Mouse (Mus musculus) midbrain, embryonic 10.5 days (tissue): ENCODE results near the gene Olfr15. TPM values are rescaled to one million over a fixed set of nuclear protein-coding genes. Genes with fewer than 3 reads are reported as not detected.
"Not testable (repeated sequence)": the region's sequence is repeated elsewhere in the genome, so short reads cannot be mapped to it uniquely, and the experiment has no call there.

Experiments used
- DNase-seq: peaks from one replicate; pipeline ENCODE4 v3.0.0-alpha.2; 2017; ENCODE audit warnings: low spot score
- H3K27ac ChIP-seq: fragments of 300-500 bp; sonication (generic); replicated peaks from 2 replicates; pipeline ENCODE4 v1.5.1; 2016; ENCODE audit warnings: mild to moderate bottlenecking
- H3K27me3 ChIP-seq: fragments of 300-500 bp; sonication (generic); 2 replicates; pipeline ENCODE4 v1.6.1; 2016; ENCODE audit warnings: low read depth, mild to moderate bottlenecking; ENCODE audit not compliant: poor library complexity, severe bottlenecking
- H3K36me3 ChIP-seq: fragments of 300-500 bp; sonication (generic); 2 replicates; pipeline ENCODE4 v1.6.1; 2016; ENCODE audit warnings: mild to moderate bottlenecking, moderate library complexity
- H3K4me1 ChIP-seq: fragments of 300-500 bp; sonication (generic); 2 replicates; pipeline ENCODE4 v1.6.1; 2016
- H3K4me3 ChIP-seq: fragments of 300-500 bp; sonication (generic); 2 replicates; pipeline ENCODE4 v1.5.1; 2016; ENCODE audit warnings: mild to moderate bottlenecking, moderate library complexity
- H3K9me3 ChIP-seq: fragments of 300-500 bp; sonication (generic); replicated peaks from 2 replicates; pipeline ENCODE4 v1.6.1; 2016; ENCODE audit warnings: mild to moderate bottlenecking
- WGBS: fragments of 180-500 bp; shearing (Covaris S2); methylation state at CpG from one replicate; pipeline ENCODE4 v1.1.7; 2016; 5-methylcytosine and 5-hydroxymethylcytosine counted together
- polyA plus RNA-seq: library from polyadenylated mRNA; unstranded; fragments of >200 nt; fragmentation: Nextera tagmentation; extraction: Ambion mirVana; gene quantifications from 2 replicates; pipeline ENCODE4 v1.2.1, GENCODE M21; 2016

Gene Olfr15
- polyA plus RNA-seq: not detected in 2 replicates

GRCm38 (mm10) chr16:3830588-3831109 is at the start of gene Olfr15:
Gene Olfr15 (plus strand): TSS chr16:3830878.
- DNase-seq: no peak
- H3K4me3 ChIP-seq: no peak within 1 kb of the TSS
- H3K4me1 ChIP-seq: 0 out of 2 replicates have a peak, but pooled peaks cover 3% of the 10 kb centered on the region
- H3K27ac ChIP-seq: no peak within 1 kb of the TSS
- no peaks in the 10 kb centered on the region for H3K36me3 ChIP-seq
- H3K9me3 ChIP-seq: no peaks in the 10 kb centered on the region; the same call in 1 of the 2 replicates
- no peaks in the 10 kb centered on the region for H3K27me3 ChIP-seq

- Histone ChIP-seq H3K36me3 (no peaks in the 10 kb centered on the region), H3K4me1 (no peaks in the 10 kb centered on the region), H3K27me3 (no peaks in the 10 kb centered on the region), H3K9me3 (no peaks in the 10 kb centered on the region), H3K27ac (no peak overlapping the region), H3K4me3 (no peak overlapping the region)
- no peak for DNase-seq
Observed at GRCm38 (mm10) chr16:3781237-3781636, 49.4 kb upstream of the Olfr15 start.

- no peak for DNase-seq
- Histone ChIP-seq H3K4me1 (no peaks in the 10 kb centered on the region), H3K27ac (no peak overlapping the region), H3K36me3 (no peaks in the 10 kb centered on the region), H3K27me3 (no peaks in the 10 kb centered on the region), H3K9me3 (no peaks in the 10 kb centered on the region), H3K4me3 (no peak overlapping the region)
Observed at GRCm38 (mm10) chr16:3788394-3788793, 42.3 kb upstream of the Olfr15 start.

GRCm38 (mm10) chr16:3808176-3808575 is 22.5 kb upstream of the Olfr15 start:
- no peak for DNase-seq
- Histone ChIP-seq H3K27me3 (no peaks in the 10 kb centered on the region), H3K4me1 (no peaks in the 10 kb centered on the region), H3K27ac (no peak overlapping the region), H3K4me3 (no peak overlapping the region), H3K9me3 (peaks cover 17% of the 10 kb centered on the region), H3K36me3 (no peaks in the 10 kb centered on the region)
- 89% methylated on average over 3 of the region's 3 CpGs for WGBS

GRCm38 (mm10) chr16:3814667-3815066 is 16.0 kb upstream of the Olfr15 start:
- WGBS: 81% methylated on average over 6 of the region's 6 CpGs
- H3K4me3 ChIP-seq, H3K36me3 ChIP-seq, DNase-seq, H3K27ac ChIP-seq, H3K27me3 ChIP-seq, H3K4me1 ChIP-seq: not testable (repeated sequence)
- peaks cover 11% of the 10 kb centered on the region for H3K9me3 ChIP-seq

GRCm38 (mm10) chr16:3820202-3820601 is 10.5 kb upstream of the Olfr15 start:
- Histone ChIP-seq H3K4me3 (no peak overlapping the region), H3K36me3 (no peaks in the 10 kb centered on the region), H3K27ac (no peak overlapping the region), H3K4me1 (no peaks in the 10 kb centered on the region), H3K27me3 (no peaks in the 10 kb centered on the region), H3K9me3 (0 out of 2 replicates have a peak, but pooled peaks cover 4% of the 10 kb centered on the region)
- DNase-seq: no peak
- WGBS: 94% methylated on average over 2 of the region's 2 CpGs

GRCm38 (mm10) chr16:3828021-3828420 is 2.7 kb upstream of the Olfr15 start:
- no peak for DNase-seq
- Histone ChIP-seq H3K4me3 (no peak overlapping the region), H3K4me1 (0 out of 2 replicates have a peak, but pooled peaks cover 3% of the 10 kb centered on the region), H3K27ac (no peak overlapping the region), H3K27me3 (no peaks in the 10 kb centered on the region), H3K9me3 (no peaks in the 10 kb centered on the region; the same call in 1 of the 2 replicates), H3K36me3 (no peaks in the 10 kb centered on the region)
- WGBS: 54% methylated on average over 3 of the region's 3 CpGs

GRCm38 (mm10) chr16:3829727-3830126 is 951 bp upstream of the Olfr15 start:
- Histone ChIP-seq H3K4me1 (0 out of 2 replicates have a peak, but pooled peaks cover 3% of the 10 kb centered on the region), H3K4me3 (no peak overlapping the region), H3K27me3 (no peaks in the 10 kb centered on the region), H3K36me3 (no peaks in the 10 kb centered on the region), H3K9me3 (no peaks in the 10 kb centered on the region; the same call in 1 of the 2 replicates), H3K27ac (no peak overlapping the region)
- WGBS: 85% methylated on average over 2 of the region's 2 CpGs
- DNase-seq: no peak

GRCm38 (mm10) chr16:3835461-3835860 is 4.8 kb downstream of the Olfr15 start:
- Histone ChIP-seq H3K36me3 (no peaks in the 10 kb centered on the region), H3K4me1 (0 out of 2 replicates have a peak, but pooled peaks cover 3% of the 10 kb centered on the region), H3K4me3 (no peak overlapping the region), H3K27ac (no peak overlapping the region), H3K9me3 (no peaks in the 10 kb centered on the region), H3K27me3 (no peaks in the 10 kb centered on the region)
- DNase-seq: no peak
- WGBS: 86% methylated on average over 2 of the region's 2 CpGs

- WGBS: 62% methylated on average over 17 of the region's 17 CpGs
- DNase-seq: no peak
Observed at GRCm38 (mm10) chr16:3839157-3839885, 8.6 kb downstream of the Olfr15 start.

GRCm38 (mm10) chr16:3842989-3843388 is 12.3 kb downstream of the Olfr15 start:
- H3K9me3 ChIP-seq: no peaks in the 10 kb centered on the region
- H3K27me3 ChIP-seq: no peaks in the 10 kb centered on the region
- H3K36me3 ChIP-seq: no peaks in the 10 kb centered on the region
- peaks cover 11% of the 10 kb centered on the region for H3K4me1 ChIP-seq
- no peak for DNase-seq
- H3K27ac ChIP-seq: no peak overlapping the region
- no peak overlapping the region for H3K4me3 ChIP-seq
- 42% methylated on average over 4 of the region's 4 CpGs for WGBS

More at GRCm38 (mm10) chr16:3839157-3839885, 8.6 kb downstream of the Olfr15 start:
- Histone ChIP-seq H3K36me3 (no peaks in the 10 kb centered on the region), H3K27ac (no peak overlapping the region), H3K27me3 (no peaks in the 10 kb centered on the region), H3K4me3 (no peak overlapping the region), H3K4me1 (no peaks in the 10 kb centered on the region), H3K9me3 (no peaks in the 10 kb centered on the region)

GRCm38 (mm10) chr16:3843796-3844195 is 13.1 kb downstream of the Olfr15 start:
- Histone ChIP-seq H3K36me3 (no peaks in the 10 kb centered on the region), H3K27ac (no peak overlapping the region), H3K4me1 (peaks cover 13% of the 10 kb centered on the region), H3K27me3 (no peaks in the 10 kb centered on the region), H3K9me3 (no peaks in the 10 kb centered on the region), H3K4me3 (no peak overlapping the region)
- 69% methylated on average over 1 of the region's 1 CpGs for WGBS
- DNase-seq: no peak

GRCm38 (mm10) chr16:3846711-3847518 is 16.2 kb downstream of the Olfr15 start, which contains the start of gene Zfp174:
Gene Zfp174 (plus strand): TSS chr16:3847268.
- H3K9me3 ChIP-seq: no peaks in the 10 kb centered on the region
- DNase-seq: peak; percentile 89
- no peaks in the 10 kb centered on the region for H3K27me3 ChIP-seq
- H3K4me3 ChIP-seq: peak within 1 kb of the TSS; percentile 75
- peak within 1 kb of the TSS; percentile 78 for H3K27ac ChIP-seq
- H3K4me1 ChIP-seq: peaks cover 13% of the 10 kb centered on the region
- no peaks in the 10 kb centered on the region for H3K36me3 ChIP-seq
- WGBS: 3% methylated on average over 38 of the region's 38 CpGs
